ENCODE assay signal across 10 mouse cellular contexts in genomic region chr8:127107928-127108327, GRCm38 (mm10). TPM values are rescaled to one million over a fixed set of nuclear protein-coding genes. Genes with fewer than 3 reads are reported as not detected.
DNase-seq lines count a peak whose midpoint lies in the region; ATAC-seq and TF ChIP-seq lines count a peak whose summit lies in the region.
"Had no signal": no experiment of that assay in that cellular context is flagged by ENCODE, and none has a peak within 500 bp of the region (broad histone marks: within the 10 kb centered on the region; RNA-seq: fewer than 3 reads in every experiment).

No protein-coding gene starts in this region.

- no peaks in the 10 kb centered on the region for H3K36me3 ChIP-seq in forebrain, embryonic 16.5 days (ENCODE audit: control insufficient read depth, insufficient read depth)

- H3K27me3 ChIP-seq in forebrain, embryonic 16.5 days (replicated peaks; ENCODE audit: control insufficient read depth, insufficient read depth, low read length) = 0 out of 2 replicates have a peak, but pooled peaks cover 2% of the 10 kb centered on the region
- H3K27me3 ChIP-seq: Patski had no signal

- TF ChIP-seq POLR2A in lung, adult 2 months (IDR thresholded peaks at IDR 0.05; ENCODE audit: borderline replicate concordance, extremely low read depth, low read depth, low read length) = no peak

- no peak overlapping the region for H3K9ac ChIP-seq in forebrain, embryonic 16.5 days (replicated peaks; ENCODE audit: low read depth, low read length)

- H3K4me1 ChIP-seq in lung, adult 2 months (ENCODE audit: control insufficient read depth, insufficient read depth, low read length) = peaks cover 12% of the 10 kb centered on the region
- H3K4me1 ChIP-seq in forebrain, embryonic 16.5 days (replicated peaks; ENCODE audit: control insufficient read depth, insufficient read depth, low read length) = peaks cover 17% of the 10 kb centered on the region

- peak; percentile 25 for DNase-seq in lung, postnatal 10 days
- no peak for DNase-seq in lung, adult 2 months
- DNase-seq in layer of hippocampus, adult 9-10 months (ENCODE audit: low spot score) = peak; percentile 74
- peak; percentile 54 for DNase-seq in right cerebral cortex, postnatal 4 days
- no peak for DNase-seq in spleen, adult 12 weeks (ENCODE audit: low spot score)
- no peak for DNase-seq in ovary, adult 18-20 months (ENCODE audit: low spot score)
- no peak for DNase-seq in adrenal gland, adult 2 months

- no peak overlapping the region for H3K27ac ChIP-seq in forebrain, embryonic 16.5 days (ENCODE audit: low read length)

- peak; percentile 74 for ATAC-seq in forebrain, embryonic 16.5 days
- ATAC-seq: Patski had no signal

- no peak overlapping the region for H3K4me2 ChIP-seq in forebrain, embryonic 16.5 days (ENCODE audit: low read length)

- no peak for TF ChIP-seq CTCF in lung, adult 2 months (IDR thresholded peaks at IDR 0.05; ENCODE audit: insufficient read depth, low read length)

- H3K9me3 ChIP-seq in forebrain, embryonic 16.5 days (ENCODE audit: control insufficient read depth, low read length) = no peaks in the 10 kb centered on the region

- WGBS in lung, adult 2 months = 54% methylated on average over 3 of the region's 3 CpGs
- 39% methylated on average over 3 of the region's 3 CpGs for WGBS in forebrain, embryonic 16.5 days

- no peak overlapping the region for H3K4me3 ChIP-seq in lung, adult 2 months (replicated peaks; ENCODE audit: extremely low read depth, low read depth, low read length)
- no peak overlapping the region for H3K4me3 ChIP-seq in forebrain, embryonic 16.5 days (replicated peaks; ENCODE audit: low read length)
- H3K4me3 ChIP-seq: erythroblast, embryonic 14.5 days had no signal

RNA-seq across cellular contexts. Expression of gene Pard3, which starts 44.2 kb away (rescaled TPM):
- polyA plus RNA-seq in lung, adult 2 months (2012; rRNA removed) = 52.8 and 58.8 TPM in 2 replicates
- 16.4 and 19.1 TPM in 2 replicates for polyA plus RNA-seq in forebrain, embryonic 16.5 days (2015; fragmentation: Nextera tagmentation; extraction: Ambion mirVana)
- 10 to 100 TPM; 31.4 to 45.4 TPM for total RNA-seq in adrenal gland, adult 2 months (2021)
- 39.0 and 56.9 TPM in 2 replicates for polyA plus RNA-seq in adrenal gland, adult 2 months (2012; rRNA removed)

Comparison
In these comparisons a context has a peak if more than half of its experiments do, and no peak if none do; other contexts are left out.
1. DNase-seq: peak in lung, postnatal 10 days (single experiment), layer of hippocampus, adult 9-10 months (single experiment) and right cerebral cortex, postnatal 4 days (single experiment); none in lung, adult 2 months (single experiment), spleen, adult 12 weeks (single experiment), ovary, adult 18-20 months (single experiment) and adrenal gland, adult 2 months (single experiment).